Mouse (Mus musculus): ENCODE results near the gene Exoc4.

Exoc4 gene

DNA sequence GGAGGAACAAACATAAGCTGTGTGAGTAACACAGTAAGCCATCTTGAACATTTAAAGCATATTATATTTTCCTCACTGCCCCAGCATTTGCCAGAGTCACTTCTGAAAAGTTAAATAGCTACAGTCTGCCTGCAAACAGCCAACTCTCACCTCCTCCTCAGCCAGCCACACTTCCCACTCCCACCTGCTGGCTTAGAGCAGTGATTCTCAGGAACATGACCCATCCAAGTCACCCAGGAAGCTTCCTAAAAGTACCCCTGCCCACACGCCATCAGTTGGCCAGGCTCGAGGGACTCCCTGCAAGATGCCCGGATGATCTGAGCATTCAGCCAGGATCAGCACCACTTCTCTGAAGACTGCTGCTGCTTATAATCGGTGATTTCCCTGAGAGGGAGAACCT lies 514.4 kb downstream of the Exoc4 start:
- DNase-seq (ENCODE audit: low read depth) = no peak

DNA sequence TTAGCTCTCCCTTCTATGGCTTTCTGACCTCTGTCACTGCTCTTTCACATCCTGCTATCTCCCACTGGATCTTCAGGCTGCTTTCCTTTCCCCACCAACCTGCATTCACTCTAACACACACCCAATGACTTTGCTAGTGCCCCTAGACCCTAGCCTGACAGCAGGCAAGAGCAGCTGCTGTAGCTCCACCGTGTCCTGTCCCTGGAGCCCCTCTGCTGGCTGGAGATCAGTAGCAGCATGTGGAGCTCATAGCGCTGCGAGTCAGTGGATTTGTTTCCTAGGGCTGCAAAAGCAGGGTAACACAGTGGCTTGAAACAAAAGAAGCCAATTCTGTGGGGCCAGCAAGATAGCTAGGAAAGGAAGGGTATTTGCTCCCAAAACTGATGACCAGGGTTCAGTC lies 515.1 kb downstream of the Exoc4 start:
- DNase-seq (ENCODE audit: low read depth) = no peak

GRCm38 (mm10) chr6:33769251-33769650 lies 520.4 kb downstream of the Exoc4 start:
- no peak for DNase-seq (ENCODE audit: low read depth)

DNA sequence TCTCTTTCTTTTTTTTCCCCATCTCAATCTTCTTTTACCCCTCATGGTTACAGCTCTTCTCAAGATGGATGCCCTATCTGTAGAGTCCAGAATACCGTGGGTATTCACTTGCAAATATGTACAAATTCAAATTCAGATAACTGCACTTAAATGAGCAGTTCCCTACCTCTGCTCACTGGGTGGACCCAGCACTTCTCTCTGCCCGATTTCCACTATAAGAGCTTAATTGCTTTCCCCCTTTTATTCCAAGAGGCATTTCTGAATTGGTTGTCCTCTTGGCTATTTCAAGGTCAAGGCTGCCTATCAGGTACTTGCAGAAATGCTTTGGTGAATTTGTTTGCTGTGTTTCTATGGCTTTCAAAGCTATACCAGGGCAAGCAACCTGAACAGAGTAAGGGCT lies 521.1 kb downstream of the Exoc4 start:
- DNase-seq (ENCODE audit: low read depth) = no peak

DNA sequence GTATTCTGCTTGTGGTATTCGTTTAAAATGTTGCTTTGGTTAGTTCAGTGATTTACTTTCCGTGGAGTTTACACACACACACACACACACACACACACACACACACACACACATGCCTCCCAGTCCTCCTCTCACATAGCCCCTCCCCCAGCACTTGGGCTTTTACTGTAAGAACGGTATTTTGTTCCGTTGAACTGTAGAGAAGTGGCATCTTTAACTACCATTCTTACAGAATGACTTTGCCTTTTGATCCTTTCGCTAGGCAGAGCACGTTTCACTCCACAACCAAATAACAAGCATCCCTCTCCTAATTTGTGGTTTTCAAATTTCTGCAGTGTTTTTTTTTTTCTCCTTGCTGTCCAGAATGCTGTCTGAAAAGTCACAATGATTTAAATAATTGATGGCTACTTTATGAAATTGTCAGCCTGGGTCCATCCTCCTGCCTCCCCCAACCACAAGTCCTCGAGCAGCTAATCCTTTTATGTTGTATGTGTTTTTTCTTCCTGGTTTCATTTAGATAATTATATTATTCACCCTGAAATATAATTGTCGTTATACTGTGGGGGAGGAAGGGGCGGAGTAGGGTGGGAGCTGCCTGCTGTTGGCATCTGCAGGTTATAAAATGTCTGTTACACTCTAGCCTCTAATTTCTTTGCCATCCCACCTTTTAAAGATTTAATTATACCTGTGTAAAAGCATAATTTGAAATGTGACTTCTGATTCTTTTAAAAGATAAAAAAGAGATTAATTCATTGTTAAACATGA lies 523.8 kb downstream of the Exoc4 start:
- no peak for DNase-seq (ENCODE audit: low read depth)

GRCm38 (mm10) chr6:33792604-33793003 lies 543.7 kb downstream of the Exoc4 start:
- DNase-seq (ENCODE audit: low read depth) = no peak

DNA sequence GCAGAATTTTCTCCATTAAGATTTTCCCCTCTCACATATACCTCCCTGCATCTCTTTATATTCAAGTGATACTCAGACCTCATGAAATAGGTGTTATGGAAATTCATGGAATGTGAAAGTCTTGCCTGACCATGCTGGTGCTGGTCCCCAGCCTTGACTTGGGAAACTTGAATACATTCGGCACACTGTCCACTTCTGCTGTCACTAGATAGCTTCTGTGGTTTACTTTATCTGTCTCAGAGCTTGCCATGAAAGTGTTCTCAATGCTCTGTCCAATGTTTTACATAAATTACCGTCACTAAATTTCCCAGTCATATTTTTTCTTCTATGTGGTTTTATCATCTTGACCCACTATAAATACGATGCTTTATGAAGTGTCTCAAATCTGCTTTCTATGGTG lies 552.4 kb downstream of the Exoc4 start:
- DNase-seq (ENCODE audit: low read depth) = no peak

GRCm38 (mm10) chr6:33803481-33804098 lies 554.7 kb downstream of the Exoc4 start:
- no peak for DNase-seq (ENCODE audit: low read depth)

- no peak for DNase-seq (ENCODE audit: low read depth)
Observed at GRCm38 (mm10) chr6:33804775-33805174, 555.9 kb downstream of the Exoc4 start.

DNA sequence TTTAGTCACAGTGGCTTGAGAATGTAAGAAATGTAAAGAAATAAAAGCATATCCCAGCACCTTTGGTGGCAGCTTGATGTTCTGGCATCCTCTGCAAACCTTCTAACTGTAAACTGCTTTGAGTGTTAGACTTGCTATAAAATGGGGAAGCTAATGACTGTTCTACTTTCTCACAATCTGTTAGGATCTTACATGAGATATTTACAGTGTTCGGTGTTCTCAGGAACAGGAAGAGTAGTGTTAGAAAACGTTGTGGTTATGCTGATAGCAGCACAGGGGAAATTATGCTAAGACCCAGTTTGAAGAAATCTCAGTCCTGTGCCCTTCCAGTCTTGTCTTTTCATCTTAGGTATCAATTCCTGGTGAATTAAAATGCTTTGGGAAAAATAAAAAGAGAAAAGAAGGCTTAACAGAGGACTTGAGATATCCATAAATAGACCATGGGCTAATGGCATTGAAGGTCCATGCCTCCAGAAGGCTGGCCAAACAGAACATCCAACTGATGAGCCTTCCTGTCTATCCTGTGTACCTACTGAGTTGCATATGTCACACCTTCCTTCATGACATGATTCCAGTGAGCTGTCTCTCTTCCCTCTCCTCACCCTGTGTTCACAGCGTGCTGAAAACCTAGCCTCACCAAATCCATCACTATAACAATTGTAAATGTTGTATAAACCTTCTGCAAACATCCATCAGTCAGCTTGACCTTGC lies 557.3 kb downstream of the Exoc4 start:
- DNase-seq (ENCODE audit: low read depth) = no peak

- no peak for DNase-seq (ENCODE audit: low read depth)
Observed at GRCm38 (mm10) chr6:33814386-33814785, 565.5 kb downstream of the Exoc4 start.

DNA sequence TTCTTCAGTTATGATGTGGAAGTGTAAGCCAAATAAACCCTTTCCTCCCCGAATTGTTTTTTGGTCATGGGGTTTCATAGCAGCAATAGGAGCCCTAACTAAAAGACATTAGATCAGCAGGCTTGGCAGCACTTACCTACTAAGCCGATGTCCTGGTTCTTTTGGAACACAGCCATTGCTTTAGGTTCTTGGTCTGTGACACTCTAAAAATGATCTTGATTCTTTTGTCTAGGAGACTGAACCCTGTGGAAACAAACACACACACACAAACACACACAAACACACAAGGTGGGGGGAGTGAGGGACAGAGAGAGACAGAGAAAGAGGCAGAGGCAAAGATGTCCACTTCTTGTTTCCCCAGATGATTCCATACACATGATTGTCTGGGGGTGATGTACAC lies 574.3 kb downstream of the Exoc4 start:
- DNase-seq (ENCODE audit: low read depth) = no peak

DNA sequence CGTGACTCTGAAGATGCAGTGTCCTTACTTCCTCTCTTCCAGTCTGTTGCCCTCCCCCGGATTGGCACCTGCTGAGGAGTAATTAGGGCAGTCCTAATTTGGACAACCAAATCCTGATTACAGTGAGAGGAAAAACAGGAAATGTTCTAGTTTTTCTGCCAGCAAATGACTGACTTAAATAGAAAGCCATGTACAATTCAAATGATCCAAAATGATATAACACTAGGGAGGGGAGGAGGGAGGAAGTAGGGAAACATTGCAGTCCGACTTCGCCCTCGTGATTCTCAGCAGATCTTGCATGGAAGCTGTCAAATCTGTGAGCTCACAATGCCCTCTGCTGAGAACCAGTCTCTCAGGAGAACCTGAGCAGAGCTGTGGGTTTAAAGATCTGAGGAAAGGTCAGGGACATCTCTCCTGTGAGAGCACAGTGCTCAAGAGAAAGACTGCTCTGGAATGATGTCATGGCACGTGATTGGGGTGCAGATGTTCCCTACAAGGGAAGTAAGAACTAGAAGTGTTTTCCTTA lies 575.0 kb downstream of the Exoc4 start:
- DNase-seq (ENCODE audit: low read depth) = no peak

DNA sequence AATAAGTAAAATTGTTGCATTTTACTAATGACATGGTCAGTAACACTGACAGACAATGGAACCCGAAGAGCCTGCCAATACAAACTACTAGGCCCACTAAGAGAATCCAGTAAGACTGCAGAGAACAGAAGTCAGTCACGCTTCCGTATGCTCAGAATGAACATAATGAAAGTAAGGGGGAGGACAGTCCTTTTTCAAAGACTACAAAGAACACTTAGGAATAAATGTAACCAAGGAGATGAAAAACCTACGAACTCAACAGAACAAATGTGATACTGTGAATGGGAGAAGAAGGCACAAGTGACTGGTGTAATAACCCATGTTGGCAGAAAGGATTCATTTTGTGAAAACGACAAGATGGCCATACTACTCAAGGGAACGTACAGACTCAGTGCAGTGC lies 579.6 kb downstream of the Exoc4 start:
- DNase-seq (ENCODE audit: low read depth) = no peak

DNA sequence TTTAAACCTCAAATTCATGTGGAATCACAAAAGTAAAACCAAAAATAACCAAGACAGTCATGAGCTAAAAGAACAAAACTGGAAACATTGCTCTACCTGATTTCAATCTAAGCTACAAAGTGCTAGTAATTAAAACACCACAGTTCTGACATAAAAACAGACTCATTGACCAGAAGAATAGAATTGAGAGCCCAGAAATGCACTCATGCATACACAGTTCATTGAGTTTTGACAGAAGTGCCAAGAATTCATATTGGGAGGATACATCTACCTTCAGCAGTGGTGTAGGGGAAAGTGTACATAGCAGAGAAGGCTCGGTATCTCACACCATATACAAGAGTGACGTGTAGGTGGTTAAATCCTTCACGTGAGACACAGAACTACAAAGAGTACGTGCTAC lies 580.4 kb downstream of the Exoc4 start:
- no peak for DNase-seq (ENCODE audit: low read depth)

DNA sequence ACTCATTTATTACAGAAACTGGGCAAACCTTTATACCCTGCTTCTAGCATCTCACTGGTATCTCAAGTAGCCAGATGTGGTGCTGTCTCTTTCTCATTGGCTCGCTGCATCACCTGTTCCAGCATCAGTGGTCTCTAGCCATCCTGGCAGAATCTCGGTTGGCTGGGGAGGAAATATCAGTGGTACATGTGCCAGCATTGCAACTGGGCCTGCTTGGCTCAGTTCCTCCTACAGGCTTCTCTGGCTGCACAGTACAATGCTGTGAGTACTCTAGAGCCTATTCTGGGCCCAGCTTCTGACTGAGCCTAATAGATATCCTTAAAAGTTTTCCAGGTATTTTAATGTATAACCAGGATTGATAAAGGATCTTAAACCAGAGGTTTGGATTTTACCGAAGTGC lies 582.4 kb downstream of the Exoc4 start:
- DNase-seq (ENCODE audit: low read depth) = no peak

GRCm38 (mm10) chr6:33832978-33833377 lies 584.1 kb downstream of the Exoc4 start:
- no peak for DNase-seq (ENCODE audit: low read depth)

DNA sequence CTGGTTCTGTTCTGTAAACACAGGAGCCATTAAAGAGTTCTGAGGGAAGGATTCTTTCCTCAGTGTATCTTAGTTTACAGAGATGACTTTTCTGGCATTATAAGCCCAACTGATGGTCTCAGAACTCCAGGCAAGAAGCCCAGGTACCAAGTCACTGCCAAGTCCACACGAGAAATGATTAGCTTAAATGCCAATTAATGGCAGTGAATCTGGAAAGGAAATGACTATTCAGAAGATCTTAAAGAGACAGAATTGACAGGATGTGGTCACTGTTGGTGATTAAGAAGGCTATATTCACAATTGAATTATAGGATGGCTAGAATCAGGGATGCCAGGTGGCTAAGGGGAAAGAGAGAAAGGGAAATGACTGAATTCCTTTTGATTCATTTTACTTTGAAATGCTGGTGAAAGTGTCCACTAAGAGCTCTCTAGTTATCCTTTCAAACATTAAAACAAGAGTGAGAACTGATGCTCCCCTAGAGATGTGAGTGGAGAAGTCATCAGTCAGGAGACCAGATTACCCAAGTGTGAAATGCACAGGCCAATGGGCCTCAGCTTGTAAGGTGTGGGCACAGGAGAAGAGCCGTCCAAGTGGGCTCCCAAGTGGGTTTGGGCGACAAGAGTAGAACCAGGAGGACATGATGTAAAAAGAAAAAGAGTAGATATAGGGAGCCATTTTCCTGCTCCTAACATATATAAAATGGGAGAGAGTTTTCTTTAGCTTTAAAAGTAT lies 587.3 kb downstream of the Exoc4 start:
- DNase-seq (ENCODE audit: low read depth) = no peak

DNA sequence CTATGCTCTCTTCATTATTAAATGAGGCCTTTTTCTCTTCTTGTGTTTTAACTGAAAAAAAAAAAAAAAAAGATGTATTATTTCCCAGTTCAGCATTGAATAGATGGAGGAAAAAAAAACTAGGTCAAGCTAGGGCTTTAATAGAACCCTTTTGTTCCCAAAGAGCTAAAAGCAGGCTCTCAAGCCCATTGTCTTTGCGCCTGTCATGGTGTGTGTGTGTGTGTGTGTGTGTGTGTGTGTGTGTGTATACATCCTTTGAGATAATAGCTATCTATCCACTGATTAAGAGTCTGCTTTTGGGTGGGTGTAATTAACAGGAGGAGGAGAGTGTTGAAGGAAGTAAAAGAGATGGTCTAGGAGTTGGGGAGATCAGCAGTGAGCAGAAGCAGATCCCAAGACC lies 594.0 kb downstream of the Exoc4 start:
- DNase-seq (ENCODE audit: low read depth) = no peak

GRCm38 (mm10) chr6:33859049-33859448 lies 610.2 kb downstream of the Exoc4 start:
- DNase-seq (ENCODE audit: low read depth) = no peak

- DNase-seq (ENCODE audit: low read depth) = no peak
Observed at GRCm38 (mm10) chr6:33865752-33866151, 616.9 kb downstream of the Exoc4 start.

DNA sequence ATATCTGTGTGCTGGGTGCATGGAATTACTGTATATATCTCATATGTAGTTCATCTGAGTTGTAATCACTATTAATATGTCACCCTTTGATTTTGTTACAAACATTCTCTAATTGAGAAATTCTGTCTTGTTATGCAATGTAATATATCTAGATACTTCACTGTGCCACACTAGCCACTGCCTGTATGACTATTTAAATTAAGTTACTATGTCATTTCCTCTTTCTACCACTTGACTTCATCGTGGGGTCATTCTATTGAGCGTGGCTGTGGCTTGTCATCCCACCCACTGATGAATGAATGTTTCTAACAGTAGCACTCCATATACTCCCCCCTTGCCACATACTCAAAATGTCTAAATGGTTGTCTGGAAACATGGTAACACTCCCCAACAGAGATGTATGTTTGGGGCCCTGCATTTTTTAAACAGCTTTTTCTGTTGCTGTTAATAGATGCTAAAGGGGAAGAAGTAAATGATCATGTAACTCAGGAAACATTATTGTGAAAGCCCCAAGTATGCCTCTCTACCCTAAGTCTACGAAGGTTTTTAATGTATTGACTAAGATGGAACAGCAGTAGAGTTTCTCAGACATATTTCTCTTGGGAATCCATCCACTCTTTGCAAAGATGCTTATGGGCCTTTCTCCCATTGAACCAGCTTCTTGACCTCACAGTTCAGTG lies 618.2 kb downstream of the Exoc4 start:
- DNase-seq (ENCODE audit: low read depth) = no peak
